Mouse (Mus musculus): ENCODE measurements at regions not wholly inside any gene's neighbourhood (a gene's known extent, or its start where the extent isn't known, plus 50 kb on each side); places are given as distances from the start of the nearest gene placed in this dataset.

GRCm38 (mm10) chr12:47466740-47467139 is 648.0 kb upstream of the Nova1 start:
- DNase-seq (ENCODE audit: low spot score in 2 of 2), result no peak

GRCm38 (mm10) chr12:47465924-47466323 is 647.2 kb upstream of the Nova1 start:
- DNase-seq (ENCODE audit: low spot score in 2 of 2), result no peak

- DNase-seq (ENCODE audit: low spot score in 2 of 2), result no peak
These were observed 612.9 kb upstream of the Nova1 start for GRCm38 (mm10) chr12:47431669-47432068.

GRCm38 (mm10) chr12:47412251-47412650 is 593.5 kb upstream of the Nova1 start:
- DNase-seq (ENCODE audit: low spot score in 2 of 2), result no peak

GRCm38 (mm10) chr12:47406563-47406962 is 587.8 kb upstream of the Nova1 start:
- no peak for DNase-seq (ENCODE audit: low spot score in 2 of 2)

GRCm38 (mm10) chr12:47406131-47406530 is 587.4 kb upstream of the Nova1 start:
- peak in 1 of 2 experiments; percentile 17 for DNase-seq (ENCODE audit: low spot score in 2 of 2)

GRCm38 (mm10) chr12:47383225-47383624 is 564.5 kb upstream of the Nova1 start:
- DNase-seq (ENCODE audit: low spot score in 2 of 2), result no peak

- DNase-seq (ENCODE audit: low spot score in 2 of 2), result no peak
These were observed 534.5 kb upstream of the Nova1 start for GRCm38 (mm10) chr12:47353269-47353668.

- DNase-seq (ENCODE audit: low spot score in 2 of 2), result no peak
These were observed 532.5 kb upstream of the Nova1 start for GRCm38 (mm10) chr12:47351229-47351628.

GRCm38 (mm10) chr12:47313413-47313812 is 494.7 kb upstream of the Nova1 start:
- DNase-seq (ENCODE audit: low spot score in 2 of 2), result no peak

- no peak for DNase-seq (ENCODE audit: low spot score in 2 of 2)
These were observed 457.2 kb upstream of the Nova1 start for GRCm38 (mm10) chr12:47275904-47276303.

GRCm38 (mm10) chr12:47272309-47272708 is 453.6 kb upstream of the Nova1 start:
- no peak for DNase-seq (ENCODE audit: low spot score in 2 of 2)

GRCm38 (mm10) chr12:47264118-47264517 is 445.4 kb upstream of the Nova1 start:
- DNase-seq (ENCODE audit: low spot score in 2 of 2), result no peak

- DNase-seq (ENCODE audit: low spot score in 2 of 2), result no peak
These were observed 444.7 kb upstream of the Nova1 start for GRCm38 (mm10) chr12:47263408-47263807.

- DNase-seq (ENCODE audit: low spot score in 2 of 2), result no peak
These were observed 433.6 kb upstream of the Nova1 start for GRCm38 (mm10) chr12:47252306-47252705.

- DNase-seq (ENCODE audit: low spot score in 2 of 2), result no peak
These were observed 425.1 kb upstream of the Nova1 start for GRCm38 (mm10) chr12:47243623-47244514.

- no peak for DNase-seq (ENCODE audit: low spot score in 2 of 2)
These were observed 401.3 kb upstream of the Nova1 start for GRCm38 (mm10) chr12:47220016-47220415.

GRCm38 (mm10) chr12:47219340-47219739 is 400.6 kb upstream of the Nova1 start:
- no peak for DNase-seq (ENCODE audit: low spot score in 2 of 2)

- no peak for DNase-seq (ENCODE audit: low spot score in 2 of 2)
These were observed 392.8 kb upstream of the Nova1 start for GRCm38 (mm10) chr12:47211417-47212104.

- no peak for DNase-seq (ENCODE audit: low spot score in 2 of 2)
These were observed 384.2 kb upstream of the Nova1 start for GRCm38 (mm10) chr12:47202936-47203335.

- no peak for DNase-seq (ENCODE audit: low spot score in 2 of 2)
These were observed 379.9 kb upstream of the Nova1 start for GRCm38 (mm10) chr12:47198609-47199008.

- no peak for DNase-seq (ENCODE audit: low spot score in 2 of 2)
These were observed 346.0 kb upstream of the Nova1 start for GRCm38 (mm10) chr12:47164736-47165135.
